Mouse (Mus musculus): Measurements from ENCODE around the gene Nsun2.

- TF ChIP-seq CTCF (IDR thresholded peaks at IDR 0.05; ENCODE audit: control insufficient read depth, insufficient read depth, low read length) = no peak
- TF ChIP-seq POLR2A (IDR thresholded peaks at IDR 0.05; ENCODE audit: borderline replicate concordance, control insufficient read depth, low read depth, low read length) = no peak
These were observed 91.0 kb downstream of the Nsun2 start for GRCm38 (mm10) chr13:69624510-69624909.

Data from bone marrow, adult 2 months (tissue).